Mouse (Mus musculus): ENCODE results near the gene Obscn. TPM values are rescaled to one million over a fixed set of nuclear protein-coding genes. Genes with fewer than 3 reads are reported as not detected.

Gene Obscn
- polyA plus RNA-seq, 1 experiment from 2014 or later = 0.42 TPM

DNA sequence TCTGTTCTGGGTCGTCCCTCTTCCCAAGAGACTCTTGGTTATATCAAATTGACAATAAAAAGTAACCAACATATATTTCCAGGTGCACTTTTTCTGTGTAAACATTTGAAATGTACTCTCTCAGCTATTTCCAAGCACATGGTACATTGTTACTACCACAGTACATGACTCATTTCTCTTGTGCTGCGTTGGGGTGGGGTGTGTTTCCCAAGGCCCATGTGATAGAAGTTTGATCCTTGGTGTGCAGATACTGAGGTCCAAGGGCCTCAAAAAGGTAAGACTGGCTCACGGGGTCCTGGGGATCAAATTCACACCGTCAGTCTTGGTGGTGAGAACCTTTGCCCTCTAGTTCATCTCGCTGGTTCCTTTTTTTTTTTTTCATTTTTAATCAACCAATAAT lies 38.4 kb downstream of the Obscn start:
- H3K4me3 ChIP-seq = no peak overlapping the region
- H3K9me3 ChIP-seq = 0 out of 2 replicates have a peak, but pooled peaks cover 3% of the 10 kb centered on the region
- H3K4me1 ChIP-seq = no peaks in the 10 kb centered on the region
- no peak for ATAC-seq (ENCODE audit: insufficient number of reproducible peaks, insufficient read depth, low FRiP score, low TSS enrichment, low read depth)
- WGBS = 74% methylated on average over 5 of the region's 5 CpGs
- H3K4me2 ChIP-seq = no peak overlapping the region
- no peaks in the 10 kb centered on the region for H3K36me3 ChIP-seq
- H3K9ac ChIP-seq = no peak overlapping the region
- H3K27me3 ChIP-seq = peaks cover 5% of the 10 kb centered on the region; the same call in 1 of the 2 replicates
- no peak overlapping the region for H3K27ac ChIP-seq

DNA sequence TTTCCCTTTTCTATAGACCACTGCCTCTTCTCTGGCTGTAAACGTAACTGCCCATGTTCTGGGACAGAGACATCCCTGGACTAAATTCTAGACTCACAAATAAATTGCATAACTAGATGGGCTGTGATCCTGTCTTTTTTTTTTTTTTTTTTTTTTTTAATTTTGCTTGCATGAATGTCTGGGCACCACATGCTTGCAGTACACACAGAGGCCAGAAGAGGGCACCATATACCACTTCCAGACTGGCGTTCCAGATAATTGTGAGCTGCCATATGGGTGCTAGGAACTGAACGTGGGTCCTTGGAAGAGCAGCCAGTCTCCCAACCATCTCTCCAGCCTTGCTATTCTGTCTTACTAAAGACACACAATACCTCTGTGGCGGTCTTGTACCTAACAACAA lies 42.0 kb downstream of the Obscn start:
- Histone ChIP-seq H3K4me1 (no peaks in the 10 kb centered on the region), H3K9ac (no peak overlapping the region), H3K9me3 (0 out of 2 replicates have a peak, but pooled peaks cover 3% of the 10 kb centered on the region), H3K27me3 (peaks cover 5% of the 10 kb centered on the region; the same call in 1 of the 2 replicates), H3K27ac (no peak overlapping the region), H3K4me3 (no peak overlapping the region), H3K36me3 (no peaks in the 10 kb centered on the region), H3K4me2 (no peak overlapping the region)
- 62% methylated on average over 4 of the region's 4 CpGs for WGBS
- ATAC-seq (ENCODE audit: insufficient number of reproducible peaks, insufficient read depth, low FRiP score, low TSS enrichment, low read depth) = no peak

GRCm38 (mm10) chr11:59087581-59087980 lies 48.6 kb downstream of the Obscn start:
- no peaks in the 10 kb centered on the region for H3K4me1 ChIP-seq
- H3K4me2 ChIP-seq = no peak overlapping the region
- H3K27me3 ChIP-seq = no peaks in the 10 kb centered on the region
- H3K9ac ChIP-seq = no peak overlapping the region
- H3K9me3 ChIP-seq = no peaks in the 10 kb centered on the region
- H3K27ac ChIP-seq = no peak overlapping the region
- H3K36me3 ChIP-seq = no peaks in the 10 kb centered on the region
- no peak overlapping the region for H3K4me3 ChIP-seq
- ATAC-seq (ENCODE audit: insufficient number of reproducible peaks, insufficient read depth, low FRiP score, low TSS enrichment, low read depth) = no peak
- WGBS = 89% methylated on average over 10 of the region's 10 CpGs

DNA sequence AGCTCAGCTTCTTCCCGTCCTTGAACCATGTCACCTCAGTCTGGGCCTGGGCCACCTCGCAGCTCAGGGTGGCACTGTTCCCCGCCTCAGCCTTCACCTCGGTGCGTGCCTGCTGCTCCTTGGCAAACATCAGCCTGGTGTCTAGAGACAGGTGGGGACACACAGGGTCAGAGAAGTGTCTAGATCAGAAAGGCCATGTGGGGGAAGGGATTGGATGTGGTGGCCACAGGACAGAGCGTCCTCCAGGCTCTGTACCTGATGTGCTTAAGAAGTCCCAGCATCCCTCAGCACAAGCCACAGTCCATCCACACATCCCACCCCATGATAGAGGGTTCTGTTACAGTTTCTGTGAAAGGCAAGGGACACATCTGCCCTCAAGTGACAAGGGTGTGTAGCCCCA lies 51.0 kb downstream of the Obscn start:
- H3K9me3 ChIP-seq = no peaks in the 10 kb centered on the region
- H3K4me2 ChIP-seq = no peak overlapping the region
- H3K27ac ChIP-seq = no peak overlapping the region
- no peak for ATAC-seq (ENCODE audit: insufficient number of reproducible peaks, insufficient read depth, low FRiP score, low TSS enrichment, low read depth)
- no peak overlapping the region for H3K4me3 ChIP-seq
- no peak overlapping the region for H3K9ac ChIP-seq
- no peaks in the 10 kb centered on the region for H3K36me3 ChIP-seq
- H3K27me3 ChIP-seq = no peaks in the 10 kb centered on the region
- no peaks in the 10 kb centered on the region for H3K4me1 ChIP-seq
- 84% methylated on average over 6 of the region's 6 CpGs for WGBS

- no peak for ATAC-seq (ENCODE audit: insufficient number of reproducible peaks, insufficient read depth, low FRiP score, low TSS enrichment, low read depth)
- Histone ChIP-seq H3K4me1 (no peaks in the 10 kb centered on the region), H3K4me2 (no peak overlapping the region), H3K9ac (no peak overlapping the region), H3K9me3 (no peaks in the 10 kb centered on the region), H3K27ac (no peak overlapping the region), H3K4me3 (no peak overlapping the region), H3K27me3 (no peaks in the 10 kb centered on the region), H3K36me3 (no peaks in the 10 kb centered on the region)
- 76% methylated on average over 3 of the region's 3 CpGs for WGBS
These were observed 53.1 kb downstream of the Obscn start for GRCm38 (mm10) chr11:59083125-59083524.

GRCm38 (mm10) chr11:59078311-59078710 lies 57.9 kb downstream of the Obscn start:
- ATAC-seq (ENCODE audit: insufficient number of reproducible peaks, insufficient read depth, low FRiP score, low TSS enrichment, low read depth) = no peak
- WGBS = 91% methylated on average over 11 of the region's 11 CpGs
- no peaks in the 10 kb centered on the region for H3K4me1 ChIP-seq
- H3K9ac ChIP-seq = no peak overlapping the region
- H3K27ac ChIP-seq = no peak overlapping the region
- H3K9me3 ChIP-seq = no peaks in the 10 kb centered on the region
- H3K4me2 ChIP-seq = no peak overlapping the region
- no peaks in the 10 kb centered on the region for H3K27me3 ChIP-seq
- H3K36me3 ChIP-seq = no peaks in the 10 kb centered on the region
- H3K4me3 ChIP-seq = no peak overlapping the region

GRCm38 (mm10) chr11:59070321-59070720 lies 65.9 kb downstream of the Obscn start:
- no peaks in the 10 kb centered on the region; the same call in 1 of the 2 replicates for H3K27me3 ChIP-seq
- no peak overlapping the region for H3K4me2 ChIP-seq
- no peak overlapping the region for H3K4me3 ChIP-seq
- H3K9ac ChIP-seq = no peak overlapping the region
- no peaks in the 10 kb centered on the region for H3K9me3 ChIP-seq
- no peak overlapping the region for H3K27ac ChIP-seq
- H3K4me1 ChIP-seq = peaks cover 6% of the 10 kb centered on the region
- WGBS = 69% methylated on average over 2 of the region's 2 CpGs
- no peak for ATAC-seq (ENCODE audit: insufficient number of reproducible peaks, insufficient read depth, low FRiP score, low TSS enrichment, low read depth)
- H3K36me3 ChIP-seq = no peaks in the 10 kb centered on the region

- H3K9me3 ChIP-seq = no peaks in the 10 kb centered on the region
- ATAC-seq (ENCODE audit: insufficient number of reproducible peaks, insufficient read depth, low FRiP score, low TSS enrichment, low read depth) = no peak
- no peaks in the 10 kb centered on the region; the same call in 1 of the 2 replicates for H3K27me3 ChIP-seq
- no peak overlapping the region for H3K4me3 ChIP-seq
- 80% methylated on average over 8 of the region's 8 CpGs for WGBS
- H3K27ac ChIP-seq = no peak overlapping the region
- H3K9ac ChIP-seq = no peak overlapping the region
- H3K4me2 ChIP-seq = no peak overlapping the region
- H3K36me3 ChIP-seq = no peaks in the 10 kb centered on the region
- peaks cover 6% of the 10 kb centered on the region for H3K4me1 ChIP-seq
These were observed 67.3 kb downstream of the Obscn start for GRCm38 (mm10) chr11:59068922-59069321.

- Histone ChIP-seq H3K9me3 (no peaks in the 10 kb centered on the region), H3K4me3 (no peak overlapping the region), H3K27ac (no peak overlapping the region), H3K4me2 (no peak overlapping the region), H3K27me3 (no peaks in the 10 kb centered on the region; the same call in 1 of the 2 replicates), H3K4me1 (peaks cover 6% of the 10 kb centered on the region), H3K36me3 (no peaks in the 10 kb centered on the region), H3K9ac (no peak overlapping the region)
- 24% methylated on average over 1 of the region's 1 CpGs for WGBS
- ATAC-seq (ENCODE audit: insufficient number of reproducible peaks, insufficient read depth, low FRiP score, low TSS enrichment, low read depth) = no peak
These were observed 67.8 kb downstream of the Obscn start for GRCm38 (mm10) chr11:59068433-59068832.

DNA sequence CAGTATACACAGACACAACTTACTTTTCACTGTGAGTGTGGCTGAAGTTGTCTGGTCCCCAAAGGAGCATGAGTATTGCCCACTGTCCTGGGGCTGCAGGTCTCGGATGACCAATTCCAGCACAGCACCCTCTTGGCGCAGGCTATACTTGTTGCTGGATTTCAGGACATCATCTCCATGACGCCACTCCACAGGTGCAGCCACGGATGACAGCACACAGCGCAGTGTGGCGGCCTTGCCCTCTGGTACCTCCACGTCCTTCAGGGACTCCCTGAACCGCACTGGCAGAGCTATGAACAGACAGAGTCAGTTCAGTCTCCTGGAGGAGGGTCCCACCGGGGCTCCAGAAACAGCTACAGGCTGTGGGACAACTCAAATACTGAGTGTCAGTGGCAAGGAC lies 68.3 kb downstream of the Obscn start:
- Histone ChIP-seq H3K4me1 (peaks cover 6% of the 10 kb centered on the region), H3K9ac (no peak overlapping the region), H3K9me3 (no peaks in the 10 kb centered on the region), H3K27me3 (no peaks in the 10 kb centered on the region; the same call in 1 of the 2 replicates), H3K36me3 (no peaks in the 10 kb centered on the region), H3K4me2 (no peak overlapping the region), H3K4me3 (no peak overlapping the region), H3K27ac (no peak overlapping the region)
- ATAC-seq (ENCODE audit: insufficient number of reproducible peaks, insufficient read depth, low FRiP score, low TSS enrichment, low read depth) = no peak
- 81% methylated on average over 9 of the region's 9 CpGs for WGBS

- ATAC-seq (ENCODE audit: insufficient number of reproducible peaks, insufficient read depth, low FRiP score, low TSS enrichment, low read depth) = no peak
- no peak overlapping the region for H3K4me3 ChIP-seq
- no peaks in the 10 kb centered on the region for H3K9me3 ChIP-seq
- 53% methylated on average over 3 of the region's 3 CpGs for WGBS
- no peak overlapping the region for H3K4me2 ChIP-seq
- H3K27me3 ChIP-seq = peaks cover 4% of the 10 kb centered on the region; the same call in 1 of the 2 replicates
- no peaks in the 10 kb centered on the region for H3K36me3 ChIP-seq
- H3K4me1 ChIP-seq = no peaks in the 10 kb centered on the region
- H3K27ac ChIP-seq = no peak overlapping the region
- no peak overlapping the region for H3K9ac ChIP-seq
These were observed 78.2 kb downstream of the Obscn start for GRCm38 (mm10) chr11:59058025-59058424.

DNA sequence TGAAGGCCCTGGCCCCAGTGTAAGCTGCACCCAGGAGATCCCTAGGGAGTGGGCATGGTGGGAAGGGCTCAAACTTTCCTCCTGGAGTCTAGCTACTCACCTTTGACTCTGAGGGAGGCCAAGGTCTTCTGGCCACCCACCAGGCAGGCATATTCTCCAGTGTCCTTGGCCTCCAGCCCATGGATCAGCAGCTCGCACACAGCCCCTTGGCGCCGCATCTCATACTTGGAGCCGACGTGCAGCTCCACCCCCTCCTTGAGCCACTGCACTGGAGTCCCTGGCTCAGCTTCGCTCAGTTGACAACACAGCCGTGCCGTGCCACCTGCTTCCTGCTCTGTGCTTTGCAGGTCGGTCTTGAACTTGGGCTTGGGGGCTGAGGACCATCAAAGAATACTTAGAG lies 85.2 kb downstream of the Obscn start:
- H3K9me3 ChIP-seq = no peaks in the 10 kb centered on the region
- no peak overlapping the region for H3K4me2 ChIP-seq
- no peaks in the 10 kb centered on the region for H3K36me3 ChIP-seq
- H3K4me1 ChIP-seq = no peaks in the 10 kb centered on the region
- no peak overlapping the region for H3K4me3 ChIP-seq
- 87% methylated on average over 9 of the region's 9 CpGs for WGBS
- H3K27me3 ChIP-seq = no peaks in the 10 kb centered on the region
- H3K27ac ChIP-seq = no peak overlapping the region
- H3K9ac ChIP-seq = no peak overlapping the region
- no peak for ATAC-seq (ENCODE audit: insufficient number of reproducible peaks, insufficient read depth, low FRiP score, low TSS enrichment, low read depth)
